Mouse (Mus musculus) stomach, embryonic 15.5 days (tissue): ENCODE results near the gene Elf1. TPM values are rescaled to one million over a fixed set of nuclear protein-coding genes. Genes with fewer than 3 reads are reported as not detected.

Experiments
- ATAC-seq: fragments of 200-750 bp; cut with Nextera tagmentation; 2 replicates; pipeline ENCODE4 v1.8.0; 2017; ENCODE audit warnings: low read depth, moderate number of reproducible peaks, moderate TSS enrichment; ENCODE audit not compliant: insufficient read depth, low FRiP score
- H3K27ac ChIP-seq: fragments of 300-500 bp; sonication (generic); 2 replicates; pipeline ENCODE4 v1.5.1; 2015; ENCODE audit warnings: mild to moderate bottlenecking, inconsistent platforms
- H3K27me3 ChIP-seq: fragments of 300-500 bp; sonication (generic); replicated peaks from 2 replicates; pipeline ENCODE4 v1.6.1; 2015; ENCODE audit warnings: inconsistent platforms
- H3K36me3 ChIP-seq: fragments of 300-500 bp; sonication (generic); 2 replicates; pipeline ENCODE4 v1.6.1; 2015; ENCODE audit warnings: inconsistent platforms
- H3K4me1 ChIP-seq: fragments of 300-500 bp; sonication (generic); 2 replicates; pipeline ENCODE4 v1.6.1; 2015; ENCODE audit warnings: inconsistent platforms
- H3K4me2 ChIP-seq: fragments of 300-500 bp; sonication (generic); 2 replicates; pipeline ENCODE4 v1.6.1; 2015; ENCODE audit warnings: mild to moderate bottlenecking, inconsistent platforms
- H3K4me3 ChIP-seq: fragments of 300-500 bp; sonication (generic); replicated peaks from 2 replicates; pipeline ENCODE4 v1.5.1; 2015; ENCODE audit warnings: inconsistent platforms
- H3K9ac ChIP-seq: fragments of 300-500 bp; sonication (generic); 2 replicates; pipeline ENCODE4 v1.6.1; 2015; ENCODE audit warnings: inconsistent platforms
- H3K9me3 ChIP-seq: fragments of 300-500 bp; sonication (generic); 2 replicates; pipeline ENCODE4 v1.6.1; 2016; ENCODE audit warnings: inconsistent platforms
- WGBS: fragments of 180-500 bp; shearing (Covaris S2); methylation state at CpG from one replicate; pipeline ENCODE4 v1.1.7; 2015; 5-methylcytosine and 5-hydroxymethylcytosine counted together
- polyA plus RNA-seq: library from polyadenylated mRNA; unstranded; fragments of >200 nt; fragmentation: Nextera tagmentation; extraction: Ambion mirVana; gene quantifications from 2 replicates; pipeline ENCODE4 v1.2.1, GENCODE M21; 2015

The Elf1 gene
- polyA plus RNA-seq, 1 experiment from 2014 or later = 26.1 TPM

DNA sequence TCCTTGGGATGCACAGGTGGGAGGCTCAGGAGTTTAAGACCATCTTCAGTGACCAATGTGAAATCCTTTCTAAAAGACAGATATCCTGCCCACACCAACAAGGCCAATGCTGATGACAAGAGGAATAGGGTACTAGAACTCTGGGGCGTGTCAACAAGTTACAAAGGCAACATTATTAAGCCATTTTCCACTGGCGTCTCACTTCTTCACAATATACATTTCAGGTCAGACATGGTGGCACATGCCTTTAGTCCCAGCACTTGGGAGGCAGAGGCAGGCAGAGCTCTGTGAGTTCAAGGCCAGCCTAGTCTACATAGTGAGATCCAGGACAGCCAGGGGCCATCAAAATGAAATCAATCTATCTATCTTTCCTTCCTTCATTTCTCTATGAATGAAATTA, 7.6 kb upstream of the Elf1 start:
- Histone ChIP-seq H3K4me3 (no peak overlapping the region), H3K9ac (no peak overlapping the region), H3K4me2 (no peak overlapping the region), H3K9me3 (no peaks in the 10 kb centered on the region), H3K4me1 (no peaks in the 10 kb centered on the region), H3K36me3 (peaks cover 47% of the 10 kb centered on the region), H3K27ac (no peak overlapping the region), H3K27me3 (no peaks in the 10 kb centered on the region)
- no peak for ATAC-seq
- 92% methylated on average over 2 of the region's 2 CpGs for WGBS

DNA sequence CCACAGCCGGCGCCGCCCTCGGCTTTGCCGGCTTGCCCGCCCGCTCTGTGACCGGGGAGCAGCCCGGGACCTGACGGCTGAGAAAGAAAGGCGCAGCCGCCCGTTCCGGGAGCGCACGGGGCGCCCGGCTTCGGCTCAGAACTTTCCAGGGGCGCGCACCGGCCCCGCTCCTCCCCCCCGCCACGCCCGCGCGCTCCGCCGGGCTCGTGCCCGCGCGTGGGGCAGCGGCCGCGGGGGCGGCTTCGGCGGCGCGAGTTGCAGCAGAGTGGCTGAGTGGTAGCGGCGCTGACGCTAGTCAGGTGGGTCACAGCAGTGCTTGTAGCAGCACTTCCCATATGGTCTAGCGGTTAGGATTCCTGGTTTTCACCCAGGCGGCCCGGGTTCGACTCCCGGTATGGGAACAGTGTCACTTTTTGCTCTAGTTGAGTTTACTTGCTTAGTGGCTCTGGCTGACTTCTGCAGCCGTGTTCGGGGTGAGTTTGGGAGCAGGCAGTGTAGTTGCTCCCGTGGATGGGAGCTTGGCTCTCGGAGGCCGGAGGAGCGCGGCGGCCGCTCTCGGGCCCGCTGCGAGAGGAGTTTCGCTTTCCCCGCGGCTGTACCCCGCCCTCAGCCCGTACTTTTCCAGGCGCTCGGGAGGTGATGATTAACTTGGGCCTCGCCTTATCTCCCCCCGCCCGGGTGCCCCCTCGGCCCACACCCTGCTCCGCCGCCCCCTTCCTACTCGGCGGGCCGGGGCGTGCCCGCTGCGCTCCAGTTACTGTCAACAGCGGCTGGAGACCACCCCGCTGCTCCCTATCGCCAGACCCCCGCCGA, 551 bp downstream of the Elf1 start, which contains the start of gene Wbp4:
Wbp4 (minus strand) TSS at position 182 of the 813 bp plus-strand sequence.
- H3K36me3 ChIP-seq = peaks cover 4% of the 10 kb centered on the region
- H3K9ac ChIP-seq = peak within 1 kb of the TSS; percentile 98
- H3K4me2 ChIP-seq = peak within 1 kb of the TSS; percentile 67
- no peaks in the 10 kb centered on the region for H3K9me3 ChIP-seq
- WGBS = under 1% methylated on average over 69 of the region's 86 CpGs
- ATAC-seq = peak; percentile 83
- H3K27ac ChIP-seq = peak within 1 kb of the TSS; percentile 100
- peaks cover 28% of the 10 kb centered on the region for H3K4me1 ChIP-seq
- H3K4me3 ChIP-seq = peak within 1 kb of the TSS; percentile 96
- H3K27me3 ChIP-seq = no peaks in the 10 kb centered on the region

DNA sequence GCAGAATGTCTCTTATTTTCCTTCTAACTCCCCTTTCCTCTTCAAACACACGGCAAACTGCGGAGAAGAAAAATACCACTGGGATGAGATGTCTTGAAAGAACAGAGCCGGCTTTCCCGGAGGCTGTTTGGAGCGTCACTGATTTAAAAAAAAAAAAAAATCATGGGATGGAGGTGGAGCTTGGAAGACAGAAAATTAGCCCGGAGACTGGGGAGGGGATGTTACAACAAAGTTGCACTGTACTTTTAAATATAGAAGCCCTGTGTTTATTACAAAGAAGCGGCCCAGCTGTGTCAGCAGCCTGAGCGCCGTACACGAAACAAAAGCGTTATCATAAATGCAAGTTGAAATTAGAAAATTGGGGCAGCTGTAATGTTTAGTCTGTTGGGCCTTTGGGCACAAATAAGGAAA, 1.3 kb downstream of the Elf1 start:
- Histone ChIP-seq H3K9ac (peak overlapping the region; percentile 98), H3K4me1 (peaks cover 35% of the 10 kb centered on the region), H3K4me2 (peak overlapping the region; percentile 67), H3K27ac (peak overlapping the region; percentile 100), H3K4me3 (peak overlapping the region; percentile 96), H3K9me3 (no peaks in the 10 kb centered on the region), H3K27me3 (no peaks in the 10 kb centered on the region), H3K36me3 (no peaks in the 10 kb centered on the region)
- WGBS = under 1% methylated on average over 11 of the region's 11 CpGs
- no peak for ATAC-seq

DNA sequence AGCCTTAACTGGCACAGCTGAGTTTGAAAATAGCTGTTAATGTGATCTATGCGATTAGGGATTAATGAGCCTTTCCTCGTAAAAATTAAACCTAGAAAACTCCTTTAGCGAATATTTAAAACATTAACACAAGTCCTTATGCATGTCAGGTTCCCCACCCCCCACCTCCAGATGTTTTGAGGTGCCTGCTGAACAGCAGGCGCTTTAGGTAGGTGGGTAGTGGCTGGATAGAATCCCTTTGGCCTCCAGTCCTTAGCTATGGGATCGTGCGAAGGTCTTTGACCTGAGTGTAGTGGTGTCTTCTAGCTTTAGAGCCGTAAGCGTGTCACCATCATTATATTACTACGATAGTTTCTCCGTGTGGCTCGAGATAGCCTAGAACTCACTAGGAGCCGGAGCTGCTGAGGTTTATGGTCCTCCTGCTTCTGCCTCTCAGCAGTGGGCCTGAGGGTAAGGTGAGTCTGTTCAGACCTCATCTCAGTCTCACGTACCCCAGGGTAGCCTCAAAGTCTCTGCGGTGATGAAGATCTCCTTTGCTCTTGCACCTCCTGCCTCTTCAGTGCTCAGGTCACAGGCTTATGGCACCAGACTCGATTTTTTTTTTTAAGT, 1.9 kb downstream of the Elf1 start:
- ATAC-seq = no peak
- peak overlapping the region; percentile 96 for H3K4me3 ChIP-seq
- no peaks in the 10 kb centered on the region for H3K9me3 ChIP-seq
- WGBS = 19% methylated on average over 15 of the region's 15 CpGs
- peak overlapping the region; percentile 100 for H3K27ac ChIP-seq
- H3K4me1 ChIP-seq = peaks cover 36% of the 10 kb centered on the region
- H3K36me3 ChIP-seq = no peaks in the 10 kb centered on the region
- peak overlapping the region; percentile 98; the same call in 1 of the 2 replicates for H3K9ac ChIP-seq
- H3K4me2 ChIP-seq = peak overlapping the region; percentile 67
- no peaks in the 10 kb centered on the region for H3K27me3 ChIP-seq

DNA sequence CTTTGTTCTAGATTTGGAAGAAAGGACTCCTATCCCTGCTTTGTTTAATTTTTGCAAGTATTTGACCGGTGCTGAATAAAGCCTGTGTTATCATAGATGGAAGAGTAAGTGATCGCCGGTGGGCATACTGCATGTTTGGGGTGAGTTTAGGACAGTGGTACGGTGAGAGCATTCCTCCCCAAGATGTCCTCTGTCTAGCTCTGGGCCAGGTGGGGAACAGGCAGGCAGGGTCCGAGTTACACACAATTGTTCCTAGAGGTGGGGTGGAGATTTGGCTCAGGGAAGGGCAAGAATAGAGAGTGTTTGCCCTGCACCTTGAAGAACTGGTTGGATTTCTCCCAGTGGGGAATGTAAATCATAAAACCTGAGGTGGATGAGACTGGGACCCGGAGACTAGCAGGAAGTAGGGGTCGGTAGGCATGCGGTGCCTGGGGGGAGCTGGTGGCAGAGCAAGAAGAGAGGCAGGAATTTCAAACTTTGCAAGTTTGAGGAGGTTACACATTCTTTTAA, 2.7 kb downstream of the Elf1 start:
- H3K27ac ChIP-seq = peak overlapping the region; percentile 100
- H3K27me3 ChIP-seq = no peaks in the 10 kb centered on the region
- H3K4me2 ChIP-seq = peak overlapping the region; percentile 67
- WGBS = 57% methylated on average over 8 of the region's 8 CpGs
- ATAC-seq = peak; percentile 8; the same call in 1 of the 2 replicates
- peak overlapping the region; percentile 98; the same call in 1 of the 2 replicates for H3K9ac ChIP-seq
- H3K4me3 ChIP-seq = peak overlapping the region; percentile 96
- peaks cover 39% of the 10 kb centered on the region for H3K4me1 ChIP-seq
- H3K9me3 ChIP-seq = no peaks in the 10 kb centered on the region
- H3K36me3 ChIP-seq = no peaks in the 10 kb centered on the region

DNA sequence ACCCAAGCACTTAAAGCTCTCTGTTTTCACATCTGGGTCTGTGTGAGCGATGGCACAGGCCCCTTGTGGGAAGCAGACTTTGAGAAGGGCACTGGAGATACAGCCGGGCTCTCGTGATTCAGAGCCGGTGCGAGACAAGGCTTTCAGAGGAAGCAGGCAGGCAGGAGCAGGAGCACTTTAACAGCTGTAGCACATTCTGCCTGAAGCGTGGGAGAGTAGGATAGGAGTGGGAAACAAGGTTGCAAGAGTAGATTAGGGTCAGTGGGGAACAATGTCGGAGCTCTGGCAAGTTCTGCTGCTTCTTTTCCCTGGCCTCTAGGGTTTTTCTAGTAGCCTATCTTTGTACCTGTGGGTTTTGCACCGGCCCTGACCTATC, 5.6 kb downstream of the Elf1 start:
- H3K27me3 ChIP-seq = no peaks in the 10 kb centered on the region
- H3K9ac ChIP-seq = 0 out of 2 replicates have a peak overlapping the region, but pooled peaks have one; percentile 2
- peak overlapping the region; percentile 72 for H3K27ac ChIP-seq
- no peaks in the 10 kb centered on the region for H3K9me3 ChIP-seq
- WGBS = 23% methylated on average over 8 of the region's 8 CpGs
- peak overlapping the region; percentile 60 for H3K4me2 ChIP-seq
- H3K36me3 ChIP-seq = no peaks in the 10 kb centered on the region
- ATAC-seq = no peak
- H3K4me3 ChIP-seq = peak overlapping the region; percentile 33
- peaks cover 31% of the 10 kb centered on the region for H3K4me1 ChIP-seq

DNA sequence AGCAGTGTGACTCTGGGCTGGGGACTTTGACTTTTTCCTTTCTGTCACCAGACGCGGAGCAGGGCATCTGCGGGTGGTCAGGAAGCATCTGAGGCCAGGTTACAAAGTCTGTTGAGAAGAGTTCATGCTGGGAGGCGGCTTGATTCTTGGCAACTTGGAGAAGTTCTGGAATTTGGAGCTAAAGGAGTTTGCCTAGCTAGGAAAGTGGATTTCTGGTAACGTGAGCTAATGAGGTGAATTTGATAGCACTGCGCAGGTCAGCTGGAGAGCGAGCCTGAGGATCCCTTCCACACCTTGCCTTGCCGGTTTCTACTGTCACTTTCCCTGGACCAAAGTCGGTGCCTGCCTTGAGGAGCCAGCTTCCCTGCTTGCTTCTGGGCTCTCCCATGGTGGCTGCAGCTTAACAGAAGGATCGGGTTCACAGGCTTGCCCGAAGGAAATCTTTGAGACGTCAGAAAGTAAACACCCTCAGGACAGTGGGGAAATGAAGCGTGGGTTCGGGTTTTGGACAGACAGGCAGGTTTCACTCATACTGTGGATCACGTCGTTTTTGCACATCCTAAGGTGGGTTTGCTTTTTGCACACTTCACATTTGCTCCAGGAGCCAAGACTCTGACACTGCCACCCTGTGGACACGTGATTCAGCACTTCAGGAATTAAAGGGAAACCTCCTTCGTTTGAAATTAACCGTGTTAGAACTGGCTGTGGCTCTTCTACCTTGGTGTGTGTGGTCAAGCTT, 6.2 kb downstream of the Elf1 start:
- H3K4me3 ChIP-seq = peak overlapping the region; percentile 33
- no peaks in the 10 kb centered on the region for H3K27me3 ChIP-seq
- peaks cover 31% of the 10 kb centered on the region for H3K4me1 ChIP-seq
- ATAC-seq = peak; percentile 13; the same call in 1 of the 2 replicates
- 0 out of 2 replicates have a peak overlapping the region, but pooled peaks have one; percentile 2 for H3K9ac ChIP-seq
- no peaks in the 10 kb centered on the region for H3K36me3 ChIP-seq
- WGBS = 8% methylated on average over 19 of the region's 19 CpGs
- no peaks in the 10 kb centered on the region for H3K9me3 ChIP-seq
- H3K27ac ChIP-seq = peak overlapping the region; percentile 72
- peak overlapping the region; percentile 60 for H3K4me2 ChIP-seq

DNA sequence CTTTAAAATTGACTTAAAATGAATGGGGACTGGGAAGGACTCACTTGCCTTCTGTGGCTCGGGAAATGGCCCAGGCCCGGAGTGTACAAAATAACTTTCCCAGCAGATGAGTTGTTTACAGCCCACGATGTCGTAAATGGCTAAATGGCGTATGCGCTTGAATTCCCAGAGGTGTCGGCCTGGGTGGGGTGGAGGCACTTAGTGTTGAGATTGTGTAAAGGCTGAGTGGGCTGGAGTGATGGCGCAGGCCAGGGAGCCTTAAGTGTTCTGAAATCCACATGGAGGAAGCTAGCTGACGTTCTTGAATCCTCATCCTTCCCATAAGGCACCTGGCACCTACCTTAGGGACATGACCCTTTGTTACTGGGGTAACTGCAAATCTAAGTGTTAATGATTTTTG, 7.5 kb downstream of the Elf1 start:
- no peaks in the 10 kb centered on the region for H3K9me3 ChIP-seq
- H3K4me2 ChIP-seq = no peak overlapping the region
- no peaks in the 10 kb centered on the region for H3K27me3 ChIP-seq
- H3K9ac ChIP-seq = no peak overlapping the region
- ATAC-seq = no peak
- H3K36me3 ChIP-seq = no peaks in the 10 kb centered on the region
- WGBS = 73% methylated on average over 9 of the region's 9 CpGs
- no peak overlapping the region; the same call in 1 of the 2 replicates for H3K27ac ChIP-seq
- H3K4me3 ChIP-seq = no peak overlapping the region
- peaks cover 22% of the 10 kb centered on the region for H3K4me1 ChIP-seq

DNA sequence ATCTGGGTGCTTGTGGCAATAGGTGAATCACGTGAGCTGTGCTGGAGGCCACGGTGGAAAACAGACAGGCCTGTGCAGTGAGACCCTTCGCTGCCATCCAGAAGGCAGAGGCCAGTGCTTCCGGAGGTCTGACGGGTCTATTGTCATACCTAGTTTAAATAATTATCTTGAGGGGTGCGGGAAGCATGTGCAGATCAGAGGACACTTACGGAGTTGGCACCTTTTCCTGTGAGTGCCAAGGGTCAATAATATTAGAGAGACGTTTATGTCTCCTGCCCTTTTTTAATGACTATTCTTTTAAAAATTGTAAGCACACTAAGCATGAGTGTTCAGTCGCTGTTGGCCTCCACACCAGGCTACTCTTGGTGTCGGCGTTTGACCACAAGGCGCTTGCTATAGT, 8.2 kb downstream of the Elf1 start:
- Histone ChIP-seq H3K9ac (no peak overlapping the region), H3K36me3 (no peaks in the 10 kb centered on the region), H3K4me3 (no peak overlapping the region), H3K4me1 (peaks cover 18% of the 10 kb centered on the region), H3K9me3 (no peaks in the 10 kb centered on the region), H3K4me2 (no peak overlapping the region), H3K27ac (no peak overlapping the region), H3K27me3 (no peaks in the 10 kb centered on the region)
- 67% methylated on average over 12 of the region's 12 CpGs for WGBS
- no peak for ATAC-seq

DNA sequence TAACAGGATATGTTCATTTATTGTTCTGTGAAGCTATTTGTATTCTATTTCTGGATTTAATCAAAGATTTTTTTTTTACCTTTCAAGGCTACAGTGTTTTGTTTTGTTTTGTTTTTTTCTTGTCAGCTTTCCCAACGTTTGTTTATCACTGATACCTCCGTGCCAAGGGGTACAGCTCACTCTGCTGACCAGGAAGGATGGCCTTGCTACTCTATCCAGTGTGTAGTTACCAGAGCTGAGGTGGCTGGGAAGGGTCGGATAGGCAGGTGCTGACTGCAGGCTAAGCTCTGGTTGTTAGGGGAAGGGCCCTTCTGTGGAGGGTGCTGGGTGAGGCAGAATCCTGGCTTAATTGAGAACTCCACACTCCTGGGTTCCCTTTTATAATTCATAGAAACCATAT, 9.3 kb downstream of the Elf1 start:
- Histone ChIP-seq H3K9me3 (no peaks in the 10 kb centered on the region), H3K4me1 (peaks cover 18% of the 10 kb centered on the region), H3K36me3 (no peaks in the 10 kb centered on the region), H3K4me3 (no peak overlapping the region), H3K9ac (no peak overlapping the region), H3K27me3 (no peaks in the 10 kb centered on the region), H3K27ac (no peak overlapping the region), H3K4me2 (no peak overlapping the region)
- 53% methylated on average over 3 of the region's 3 CpGs for WGBS
- no peak for ATAC-seq

DNA sequence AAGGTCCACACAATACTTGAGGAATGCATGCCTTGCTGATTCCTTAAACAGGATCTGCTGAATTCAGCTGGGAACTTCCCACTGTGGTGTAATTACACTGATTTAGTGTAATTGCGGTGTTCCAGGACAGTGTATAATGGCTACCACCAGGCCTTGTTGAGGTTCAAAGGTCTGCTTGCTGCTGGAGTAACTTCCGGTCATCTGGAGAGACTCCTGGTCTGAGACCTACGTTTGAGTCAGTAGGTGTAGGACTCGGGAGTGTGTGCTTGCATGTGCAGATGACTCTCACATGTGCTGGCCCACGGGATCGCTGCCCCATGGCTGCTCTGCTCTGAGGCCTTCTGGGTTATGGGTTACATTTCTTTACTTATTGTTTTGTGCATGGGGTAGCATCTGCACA, 13.4 kb downstream of the Elf1 start:
- Histone ChIP-seq H3K4me1 (no peaks in the 10 kb centered on the region), H3K36me3 (no peaks in the 10 kb centered on the region), H3K27me3 (no peaks in the 10 kb centered on the region), H3K4me3 (no peak overlapping the region), H3K4me2 (no peak overlapping the region), H3K27ac (no peak overlapping the region), H3K9me3 (no peaks in the 10 kb centered on the region), H3K9ac (no peak overlapping the region)
- WGBS = 75% methylated on average over 6 of the region's 6 CpGs
- ATAC-seq = no peak
